Comparison of ENCODE assay signal across 17 mouse cellular contexts in genomic region chr9:58666191-58666590, GRCm38 (mm10).
DNase-seq lines count a peak whose midpoint lies in the region; ATAC-seq and TF ChIP-seq lines count a peak whose summit lies in the region.
"Had no signal": no experiment of that assay in that cellular context is flagged by ENCODE, and none has a peak within 500 bp of the region (broad histone marks: within the 10 kb centered on the region; RNA-seq: fewer than 3 reads in every experiment).

No protein-coding gene starts in this region.

- no peaks in the 10 kb centered on the region for H3K27me3 ChIP-seq in stomach, postnatal 0 days (ENCODE audit: control insufficient read depth, insufficient read depth, low read length)
- H3K27me3 ChIP-seq: embryonic facial prominence, embryonic 15.5 days; forebrain, embryonic 12.5 days; hindbrain, embryonic 15.5 days; midbrain, embryonic 12.5 days had no signal

- WGBS in stomach, postnatal 0 days: 58% methylated on average over 9 of the region's 9 CpGs

- no peak overlapping the region for H3K4me3 ChIP-seq in gastrocnemius, adult 2 months
- no peak overlapping the region for H3K4me3 ChIP-seq in stomach, postnatal 0 days (ENCODE audit: low read depth, low read length)
- H3K4me3 ChIP-seq: embryonic facial prominence, embryonic 15.5 days; forebrain, embryonic 12.5 days; hindbrain, embryonic 15.5 days; midbrain, embryonic 12.5 days had no signal

- no peak for TF ChIP-seq EP300 in stomach, postnatal 0 days (optimal IDR thresholded peaks at IDR 0.05)

- no peak for DNase-seq in gastrocnemius, adult 2 months
- DNase-seq in gastrocnemius, postnatal 10 days: no peak
- DNase-seq in kidney, postnatal 10 days: peak; percentile 14
- no peak for DNase-seq in kidney, adult 11 months
- peak; percentile 12 for DNase-seq in lung, postnatal 10 days
- DNase-seq in lung, postnatal 36 days: no peak
- DNase-seq in stomach, postnatal 0 days (ENCODE audit: low spot score): no peak
- DNase-seq: adrenal gland, postnatal 10 days; cerebellum, adult 18-20 months; cerebellum, postnatal 36 days; kidney, adult 2 months; thymus, postnatal 4 days had no signal

- no peak overlapping the region for H3K4me2 ChIP-seq in stomach, postnatal 0 days (replicated peaks; ENCODE audit: low read depth)
- H3K4me2 ChIP-seq: embryonic facial prominence, embryonic 15.5 days; forebrain, embryonic 12.5 days; hindbrain, embryonic 15.5 days; midbrain, embryonic 12.5 days had no signal

- H3K9ac ChIP-seq in stomach, postnatal 0 days (ENCODE audit: low read length): no peak overlapping the region
- H3K9ac ChIP-seq: embryonic facial prominence, embryonic 15.5 days; forebrain, embryonic 12.5 days; hindbrain, embryonic 15.5 days; midbrain, embryonic 12.5 days had no signal

- no peaks in the 10 kb centered on the region for H3K9me3 ChIP-seq in stomach, postnatal 0 days (ENCODE audit: control insufficient read depth, low read length)
- H3K9me3 ChIP-seq: embryonic facial prominence, embryonic 15.5 days; forebrain, embryonic 12.5 days; hindbrain, embryonic 15.5 days; midbrain, embryonic 12.5 days had no signal

- peak overlapping the region; percentile 16; the same call in 1 of the 2 replicates for H3K27ac ChIP-seq in gastrocnemius, adult 2 months
- H3K27ac ChIP-seq in stomach, postnatal 0 days (replicated peaks): no peak overlapping the region
- H3K27ac ChIP-seq: embryonic facial prominence, embryonic 15.5 days; forebrain, embryonic 12.5 days; hindbrain, embryonic 15.5 days; macrophage; midbrain, embryonic 12.5 days had no signal

- TF ChIP-seq CTCF in gastrocnemius, adult 2 months (IDR thresholded peaks at IDR 0.05): no peak
- peak; percentile 52 for TF ChIP-seq CTCF in stomach, postnatal 0 days (IDR thresholded peaks at IDR 0.05; ENCODE audit: low read depth)

- intact Hi-C loops in gastrocnemius, adult 2 months (cut with DNase I): no loop called here

- no peak for ATAC-seq in stomach, postnatal 0 days (ENCODE audit: low FRiP score, low TSS enrichment)

- peaks cover 4% of the 10 kb centered on the region; the same call in 1 of the 2 replicates for H3K36me3 ChIP-seq in stomach, postnatal 0 days (ENCODE audit: control insufficient read depth, insufficient read depth, low read length)

- H3K4me1 ChIP-seq in stomach, postnatal 0 days (replicated peaks; ENCODE audit: control insufficient read depth, insufficient read depth): no peaks in the 10 kb centered on the region
- H3K4me1 ChIP-seq: embryonic facial prominence, embryonic 15.5 days; forebrain, embryonic 12.5 days; hindbrain, embryonic 15.5 days; midbrain, embryonic 12.5 days had no signal

Comparison
In these comparisons a context has a peak if more than half of its experiments do, and no peak if none do; other contexts are left out.
1. DNase-seq: peak in kidney, postnatal 10 days (single experiment) and lung, postnatal 10 days (single experiment); none in gastrocnemius, adult 2 months (single experiment), gastrocnemius, postnatal 10 days (single experiment), kidney, adult 11 months (single experiment), lung, postnatal 36 days (single experiment) and stomach, postnatal 0 days (single experiment).